Mouse (Mus musculus): Measurements from ENCODE around the gene Ezr. TPM values are rescaled to one million over a fixed set of nuclear protein-coding genes. Genes with fewer than 3 reads are reported as not detected.

Ezr gene
- polyA plus RNA-seq, 1 experiment = 368 TPM

GRCm38 (mm10) chr17:6816151-6816550, 33.6 kb upstream of the Ezr start:
- H3K27ac ChIP-seq (ENCODE audit: insufficient read depth, low read depth, low read length) = peak overlapping the region; percentile 84
- no peak for TF ChIP-seq POLR2A (IDR thresholded peaks at IDR 0.05; ENCODE audit: low read depth, low read length)
- no peak for TF ChIP-seq CTCF (IDR thresholded peaks at IDR 0.05; ENCODE audit: extremely low read depth, insufficient read length, insufficient replicate concordance, low read depth, low read length)
- H3K4me3 ChIP-seq (ENCODE audit: low read depth, low read length) = no peak overlapping the region
- peaks cover 39% of the 10 kb centered on the region for H3K4me1 ChIP-seq (ENCODE audit: control insufficient read depth, insufficient read depth, insufficient read length, low read length)
- no peaks in the 10 kb centered on the region for H3K27me3 ChIP-seq (ENCODE audit: control insufficient read depth, insufficient read depth, low read length)
- no peaks in the 10 kb centered on the region for H3K36me3 ChIP-seq (ENCODE audit: control insufficient read depth, insufficient read depth, low read length)
- 15% methylated on average over 1 of the region's 1 CpGs for WGBS

- Histone ChIP-seq H3K36me3 (ENCODE audit: control insufficient read depth, insufficient read depth, low read length) (no peaks in the 10 kb centered on the region), H3K27ac (ENCODE audit: insufficient read depth, low read depth, low read length) (peak overlapping the region; percentile 93), H3K27me3 (ENCODE audit: control insufficient read depth, insufficient read depth, low read length) (no peaks in the 10 kb centered on the region), H3K4me3 (ENCODE audit: low read depth, low read length) (no peak overlapping the region), H3K4me1 (ENCODE audit: control insufficient read depth, insufficient read depth, insufficient read length, low read length) (peaks cover 39% of the 10 kb centered on the region)
- 9% methylated on average over 4 of the region's 4 CpGs for WGBS
- TF ChIP-seq POLR2A (IDR thresholded peaks at IDR 0.05; ENCODE audit: low read depth, low read length) = no peak
- TF ChIP-seq CTCF (IDR thresholded peaks at IDR 0.05; ENCODE audit: extremely low read depth, insufficient read length, insufficient replicate concordance, low read depth, low read length) = no peak
Measured at GRCm38 (mm10) chr17:6814656-6815055, 32.1 kb upstream of the Ezr start.

GRCm38 (mm10) chr17:6812851-6813191, 30.2 kb upstream of the Ezr start:
- Histone ChIP-seq H3K27ac (ENCODE audit: insufficient read depth, low read depth, low read length) (peak overlapping the region; percentile 90), H3K36me3 (ENCODE audit: control insufficient read depth, insufficient read depth, low read length) (no peaks in the 10 kb centered on the region), H3K27me3 (ENCODE audit: control insufficient read depth, insufficient read depth, low read length) (no peaks in the 10 kb centered on the region), H3K4me1 (ENCODE audit: control insufficient read depth, insufficient read depth, insufficient read length, low read length) (peaks cover 49% of the 10 kb centered on the region), H3K4me3 (ENCODE audit: low read depth, low read length) (no peak overlapping the region)
- WGBS = 44% methylated on average over 3 of the region's 3 CpGs
- no peak for TF ChIP-seq POLR2A (IDR thresholded peaks at IDR 0.05; ENCODE audit: low read depth, low read length)
- TF ChIP-seq CTCF (IDR thresholded peaks at IDR 0.05; ENCODE audit: extremely low read depth, insufficient read length, insufficient replicate concordance, low read depth, low read length) = no peak

- no peak overlapping the region for H3K4me3 ChIP-seq (ENCODE audit: low read depth, low read length)
- WGBS = 31% methylated on average over 7 of the region's 7 CpGs
- TF ChIP-seq CTCF (IDR thresholded peaks at IDR 0.05; ENCODE audit: extremely low read depth, insufficient read length, insufficient replicate concordance, low read depth, low read length) (no peak), POLR2A (IDR thresholded peaks at IDR 0.05; ENCODE audit: low read depth, low read length) (no peak)
- H3K4me1 ChIP-seq (ENCODE audit: control insufficient read depth, insufficient read depth, insufficient read length, low read length) = peaks cover 53% of the 10 kb centered on the region
- no peaks in the 10 kb centered on the region for H3K27me3 ChIP-seq (ENCODE audit: control insufficient read depth, insufficient read depth, low read length)
- H3K36me3 ChIP-seq (ENCODE audit: control insufficient read depth, insufficient read depth, low read length) = no peaks in the 10 kb centered on the region
- peak overlapping the region; percentile 96 for H3K27ac ChIP-seq (ENCODE audit: insufficient read depth, low read depth, low read length)
Measured at GRCm38 (mm10) chr17:6811931-6812850, 29.6 kb upstream of the Ezr start.

GRCm38 (mm10) chr17:6809331-6809730, 26.7 kb upstream of the Ezr start:
- TF ChIP-seq POLR2A (IDR thresholded peaks at IDR 0.05; ENCODE audit: low read depth, low read length) = no peak
- TF ChIP-seq CTCF (IDR thresholded peaks at IDR 0.05; ENCODE audit: extremely low read depth, insufficient read length, insufficient replicate concordance, low read depth, low read length) = no peak
- H3K4me3 ChIP-seq (ENCODE audit: low read depth, low read length) = no peak overlapping the region
- H3K36me3 ChIP-seq (ENCODE audit: control insufficient read depth, insufficient read depth, low read length) = no peaks in the 10 kb centered on the region
- H3K27ac ChIP-seq (ENCODE audit: insufficient read depth, low read depth, low read length) = peak overlapping the region; percentile 98
- WGBS = 94% methylated on average over 3 of the region's 3 CpGs
- no peaks in the 10 kb centered on the region for H3K27me3 ChIP-seq (ENCODE audit: control insufficient read depth, insufficient read depth, low read length)
- H3K4me1 ChIP-seq (ENCODE audit: control insufficient read depth, insufficient read depth, insufficient read length, low read length) = peaks cover 36% of the 10 kb centered on the region

GRCm38 (mm10) chr17:6808521-6809165, 26.1 kb upstream of the Ezr start:
- H3K4me1 ChIP-seq (ENCODE audit: control insufficient read depth, insufficient read depth, insufficient read length, low read length) = peaks cover 31% of the 10 kb centered on the region
- no peak overlapping the region for H3K4me3 ChIP-seq (ENCODE audit: low read depth, low read length)
- H3K27ac ChIP-seq (ENCODE audit: insufficient read depth, low read depth, low read length) = peak overlapping the region; percentile 98
- no peaks in the 10 kb centered on the region for H3K36me3 ChIP-seq (ENCODE audit: control insufficient read depth, insufficient read depth, low read length)
- TF ChIP-seq POLR2A (IDR thresholded peaks at IDR 0.05; ENCODE audit: low read depth, low read length) = no peak
- no peak for TF ChIP-seq CTCF (IDR thresholded peaks at IDR 0.05; ENCODE audit: extremely low read depth, insufficient read length, insufficient replicate concordance, low read depth, low read length)
- H3K27me3 ChIP-seq (ENCODE audit: control insufficient read depth, insufficient read depth, low read length) = no peaks in the 10 kb centered on the region
- WGBS = 52% methylated on average over 8 of the region's 8 CpGs
